Mouse (Mus musculus): ENCODE results near the gene Dctd. TPM values are rescaled to one million over a fixed set of nuclear protein-coding genes. Genes with fewer than 3 reads are reported as not detected.

Dctd gene
- polyA plus RNA-seq, 1 experiment from 2014 or later: 32.5 TPM

DNA sequence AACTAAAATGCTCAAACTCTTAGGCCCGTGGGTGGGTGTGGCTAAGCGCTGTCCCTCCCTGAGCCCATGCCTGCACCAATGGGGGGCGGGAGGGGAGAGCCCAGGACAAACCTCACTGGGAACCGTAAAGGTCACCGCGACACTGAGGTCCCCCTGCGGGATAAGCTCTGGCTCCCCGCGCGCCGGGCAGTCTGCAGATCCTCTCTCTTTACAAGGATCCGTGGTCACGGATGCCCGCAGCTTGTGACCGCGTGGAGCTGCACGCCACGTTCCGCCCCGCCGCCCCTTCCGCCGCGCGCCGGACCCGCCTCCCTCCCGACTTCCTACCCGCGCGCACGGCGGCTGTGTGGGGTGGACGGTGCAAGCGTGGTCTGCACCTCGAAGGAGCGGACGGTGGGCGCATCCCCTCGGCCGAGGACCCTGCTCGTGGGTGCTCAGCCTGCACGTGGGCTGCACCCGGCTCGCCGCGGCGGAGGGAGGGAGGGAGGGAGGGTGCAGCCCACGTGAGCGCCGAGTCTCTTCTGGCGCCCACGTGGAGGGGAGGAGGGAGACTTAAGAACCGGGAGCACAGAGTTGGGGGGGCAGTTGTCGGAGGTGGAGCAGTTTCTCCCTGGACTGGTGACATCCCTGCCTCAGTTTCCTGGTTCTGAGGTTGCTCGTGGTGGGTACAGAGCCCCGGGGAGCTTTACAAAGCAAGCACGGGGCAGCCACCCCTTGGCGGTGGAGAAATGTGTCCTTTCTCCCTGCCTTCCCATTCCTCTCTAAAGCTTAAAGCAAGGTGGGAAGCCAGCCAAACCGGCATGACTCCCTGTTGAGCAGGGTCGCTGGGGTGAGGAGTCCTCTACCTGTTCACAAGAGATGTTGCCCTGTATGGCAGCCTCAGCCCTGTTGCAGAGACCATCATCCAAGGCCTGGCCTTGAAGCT is 11.2 kb downstream of the Dctd start:
- Histone ChIP-seq H3K4me3 (peak overlapping the region; percentile 71), H3K36me3 (peaks cover 21% of the 10 kb centered on the region), H3K9ac (peak overlapping the region; percentile 81), H3K27ac (peak overlapping the region; percentile 78), H3K4me2 (peak overlapping the region; percentile 85), H3K4me1 (peaks cover 11% of the 10 kb centered on the region), H3K27me3 (no peaks in the 10 kb centered on the region), H3K9me3 (0 out of 2 replicates have a peak, but pooled peaks cover under 1% of the 10 kb centered on the region)
- peak; percentile 87 for ATAC-seq (ENCODE audit: insufficient number of reproducible peaks, insufficient read depth, low FRiP score, low TSS enrichment, low read depth)
- WGBS: under 1% methylated on average over 54 of the region's 61 CpGs

DNA sequence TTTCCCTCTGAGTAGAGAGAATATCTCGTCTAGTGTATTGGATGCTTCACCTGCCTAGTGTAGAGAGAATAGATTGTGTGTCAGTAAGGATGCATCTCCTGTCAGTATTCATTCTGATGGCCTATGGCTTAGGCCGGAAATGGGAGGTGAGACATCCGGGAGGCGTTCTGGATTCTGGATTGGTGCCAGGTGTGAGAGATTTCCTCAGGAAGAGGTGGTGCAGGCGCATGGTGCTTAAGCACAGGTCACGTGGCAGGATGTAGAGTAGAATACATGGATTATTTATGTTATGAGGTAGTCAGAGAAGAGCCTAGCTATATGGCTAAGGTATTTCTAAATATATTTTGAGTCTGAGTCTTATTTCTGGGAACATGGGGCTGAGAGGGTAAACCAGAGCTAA is 15.7 kb downstream of the Dctd start:
- Histone ChIP-seq H3K4me2 (no peak overlapping the region), H3K9me3 (peaks cover 14% of the 10 kb centered on the region), H3K36me3 (peaks cover 65% of the 10 kb centered on the region), H3K9ac (no peak overlapping the region), H3K27ac (no peak overlapping the region), H3K4me1 (peaks cover 5% of the 10 kb centered on the region), H3K27me3 (no peaks in the 10 kb centered on the region), H3K4me3 (no peak overlapping the region)
- WGBS: 76% methylated on average over 6 of the region's 6 CpGs
- no peak for ATAC-seq (ENCODE audit: insufficient number of reproducible peaks, insufficient read depth, low FRiP score, low TSS enrichment, low read depth)

DNA sequence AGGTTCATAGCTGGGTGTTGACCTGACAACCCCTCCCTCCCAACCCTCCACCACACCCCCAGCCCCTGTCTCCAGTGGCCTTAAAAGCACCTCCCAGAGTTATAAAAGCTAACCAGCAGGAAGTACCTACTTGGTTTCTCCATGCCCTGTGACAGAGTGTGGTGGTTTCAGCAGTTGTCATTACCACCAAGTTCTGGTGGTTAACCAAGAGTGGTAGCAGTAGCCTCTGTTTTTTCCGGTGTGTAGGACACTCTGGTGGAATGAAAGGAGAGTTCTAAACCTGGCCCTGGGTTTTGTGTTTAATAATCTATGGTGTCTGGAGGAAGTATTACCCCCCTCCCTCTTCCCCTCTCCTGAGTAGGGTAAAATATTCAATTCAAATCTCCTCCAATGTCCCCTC is 24.1 kb downstream of the Dctd start:
- H3K9ac ChIP-seq: no peak overlapping the region
- H3K4me1 ChIP-seq: no peaks in the 10 kb centered on the region
- ATAC-seq (ENCODE audit: insufficient number of reproducible peaks, insufficient read depth, low FRiP score, low TSS enrichment, low read depth): no peak
- H3K27ac ChIP-seq: no peak overlapping the region
- WGBS: 91% methylated on average over 1 of the region's 1 CpGs
- no peak overlapping the region for H3K4me2 ChIP-seq
- no peak overlapping the region for H3K4me3 ChIP-seq
- no peaks in the 10 kb centered on the region for H3K27me3 ChIP-seq
- H3K36me3 ChIP-seq: peaks cover 43% of the 10 kb centered on the region
- H3K9me3 ChIP-seq: peaks cover 14% of the 10 kb centered on the region

DNA sequence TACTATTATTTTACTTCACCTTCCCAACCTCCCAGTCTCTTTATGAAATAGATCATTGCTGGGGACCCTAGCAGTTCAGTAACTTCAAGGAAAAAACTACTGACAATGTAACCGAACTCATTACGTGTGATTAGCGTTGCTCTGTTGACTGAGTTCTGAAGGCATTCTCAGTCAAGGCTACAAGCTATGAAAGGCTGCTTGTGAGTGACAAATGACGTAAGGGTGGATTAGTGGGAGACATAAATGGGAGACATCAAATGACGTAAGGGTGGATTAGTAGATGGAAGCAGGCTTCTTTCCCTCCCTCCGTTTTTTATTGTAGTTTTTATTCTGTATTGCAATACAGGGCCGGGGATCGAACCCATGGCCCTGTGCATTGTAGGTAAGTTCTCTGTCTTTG is 26.0 kb downstream of the Dctd start:
- WGBS: 84% methylated on average over 8 of the region's 8 CpGs
- Histone ChIP-seq H3K36me3 (peaks cover 40% of the 10 kb centered on the region), H3K27ac (no peak overlapping the region), H3K4me3 (no peak overlapping the region), H3K9ac (no peak overlapping the region), H3K9me3 (no peaks in the 10 kb centered on the region), H3K27me3 (no peaks in the 10 kb centered on the region), H3K4me1 (no peaks in the 10 kb centered on the region), H3K4me2 (no peak overlapping the region)
- no peak for ATAC-seq (ENCODE audit: insufficient number of reproducible peaks, insufficient read depth, low FRiP score, low TSS enrichment, low read depth)

DNA sequence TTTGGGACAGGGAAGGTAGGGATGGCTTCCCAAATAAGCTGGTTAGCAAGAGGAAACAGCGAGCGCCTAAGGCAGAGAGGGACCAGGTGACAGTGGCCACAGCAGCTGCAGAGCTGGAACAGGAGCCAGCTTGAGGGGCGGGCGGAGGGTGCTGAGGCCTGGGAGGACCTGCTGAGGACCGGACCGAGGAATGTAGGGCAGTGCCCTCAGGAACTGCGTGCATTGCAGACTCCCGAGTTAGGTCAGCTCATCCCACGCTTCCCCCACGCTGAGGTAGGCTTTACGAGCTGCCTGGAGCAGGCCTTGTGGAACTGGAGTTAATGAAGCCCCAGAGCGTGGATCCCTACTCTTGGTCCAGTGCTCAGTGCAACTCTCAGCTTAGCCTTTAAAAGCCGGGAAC is 28.1 kb downstream of the Dctd start:
- Histone ChIP-seq H3K36me3 (peaks cover 41% of the 10 kb centered on the region), H3K4me2 (no peak overlapping the region), H3K4me1 (no peaks in the 10 kb centered on the region), H3K9me3 (no peaks in the 10 kb centered on the region), H3K27me3 (no peaks in the 10 kb centered on the region), H3K9ac (no peak overlapping the region), H3K4me3 (no peak overlapping the region), H3K27ac (no peak overlapping the region)
- 89% methylated on average over 13 of the region's 13 CpGs for WGBS
- no peak for ATAC-seq (ENCODE audit: insufficient number of reproducible peaks, insufficient read depth, low FRiP score, low TSS enrichment, low read depth)

DNA sequence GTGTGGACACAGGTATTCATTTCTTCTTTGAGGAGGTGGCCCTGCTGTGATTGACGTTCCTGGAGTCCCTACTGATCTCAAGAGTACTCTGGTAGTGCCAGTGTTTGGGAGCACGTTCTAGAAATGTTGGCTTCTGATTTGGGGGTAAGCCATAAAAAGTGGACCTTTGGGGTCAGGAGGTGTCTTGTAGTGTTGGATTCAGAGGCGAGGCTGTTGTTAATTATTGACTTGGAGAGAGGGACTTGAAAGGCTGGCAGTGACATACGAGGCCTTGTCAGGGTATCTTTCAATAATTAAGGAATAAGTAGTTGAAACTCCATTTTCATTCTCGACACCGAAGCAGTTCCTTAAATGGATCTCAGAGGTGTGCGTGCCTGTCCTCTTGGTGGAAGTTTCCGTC is 31.4 kb downstream of the Dctd start:
- Histone ChIP-seq H3K4me1 (no peaks in the 10 kb centered on the region), H3K9ac (no peak overlapping the region), H3K27me3 (no peaks in the 10 kb centered on the region), H3K36me3 (peaks cover 54% of the 10 kb centered on the region), H3K4me2 (no peak overlapping the region), H3K4me3 (no peak overlapping the region), H3K9me3 (no peaks in the 10 kb centered on the region), H3K27ac (no peak overlapping the region)
- no peak for ATAC-seq (ENCODE audit: insufficient number of reproducible peaks, insufficient read depth, low FRiP score, low TSS enrichment, low read depth)
- 81% methylated on average over 8 of the region's 8 CpGs for WGBS

GRCm38 (mm10) chr8:48133321-48133720 is 34.4 kb downstream of the Dctd start:
- 86% methylated on average over 5 of the region's 5 CpGs for WGBS
- peaks cover 52% of the 10 kb centered on the region for H3K36me3 ChIP-seq
- H3K27ac ChIP-seq: no peak overlapping the region
- H3K9ac ChIP-seq: no peak overlapping the region
- ATAC-seq (ENCODE audit: insufficient number of reproducible peaks, insufficient read depth, low FRiP score, low TSS enrichment, low read depth): no peak
- H3K9me3 ChIP-seq: no peaks in the 10 kb centered on the region
- H3K27me3 ChIP-seq: no peaks in the 10 kb centered on the region
- H3K4me3 ChIP-seq: no peak overlapping the region
- H3K4me2 ChIP-seq: no peak overlapping the region
- no peaks in the 10 kb centered on the region for H3K4me1 ChIP-seq

DNA sequence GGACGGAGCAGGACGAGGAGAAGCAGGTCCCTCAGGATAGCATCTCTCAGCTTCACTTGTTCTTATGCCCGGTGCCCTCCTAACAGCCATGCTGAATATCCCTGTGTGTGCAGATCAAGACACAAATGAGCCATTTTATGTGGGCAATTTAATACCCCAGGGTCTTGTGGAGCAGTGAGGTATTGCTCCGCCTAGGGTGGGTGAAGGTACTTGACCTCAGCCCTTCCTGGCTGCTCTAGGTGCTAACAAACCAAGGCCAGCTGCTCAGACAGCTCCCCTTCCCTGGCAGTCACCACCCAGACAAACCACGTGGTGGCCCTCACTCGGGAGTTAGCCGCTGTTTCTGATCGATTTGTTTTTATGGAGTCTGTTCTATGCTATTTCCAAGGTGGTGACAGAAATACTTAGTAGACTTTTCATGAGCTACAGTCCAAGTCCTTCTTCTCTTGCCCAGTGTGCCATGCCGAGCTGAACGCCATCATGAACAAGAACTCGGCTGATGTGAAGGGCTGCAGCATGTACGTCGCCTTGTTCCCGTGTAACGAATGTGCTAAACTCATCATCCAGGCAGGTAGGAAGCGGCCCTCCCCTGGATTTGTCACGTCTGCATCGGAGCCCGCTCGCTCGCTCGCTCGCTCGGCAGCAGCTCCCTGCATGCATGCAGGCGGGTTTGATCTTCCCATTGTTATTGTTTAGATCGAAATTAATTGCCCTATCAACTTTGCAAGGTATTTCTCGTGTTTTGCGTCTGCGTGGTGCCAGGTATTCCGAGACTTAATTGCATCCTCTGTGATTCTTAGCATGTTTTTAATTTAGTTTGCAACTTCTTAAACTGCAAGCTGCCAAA is 38.1 kb downstream of the Dctd start:
- peaks cover 42% of the 10 kb centered on the region for H3K36me3 ChIP-seq
- H3K27ac ChIP-seq: no peak overlapping the region
- H3K4me2 ChIP-seq: no peak overlapping the region
- no peak overlapping the region for H3K9ac ChIP-seq
- 86% methylated on average over 30 of the region's 30 CpGs for WGBS
- no peaks in the 10 kb centered on the region for H3K27me3 ChIP-seq
- H3K4me1 ChIP-seq: peaks cover 24% of the 10 kb centered on the region
- H3K9me3 ChIP-seq: no peaks in the 10 kb centered on the region
- H3K4me3 ChIP-seq: no peak overlapping the region
- ATAC-seq (ENCODE audit: insufficient number of reproducible peaks, insufficient read depth, low FRiP score, low TSS enrichment, low read depth): no peak

DNA sequence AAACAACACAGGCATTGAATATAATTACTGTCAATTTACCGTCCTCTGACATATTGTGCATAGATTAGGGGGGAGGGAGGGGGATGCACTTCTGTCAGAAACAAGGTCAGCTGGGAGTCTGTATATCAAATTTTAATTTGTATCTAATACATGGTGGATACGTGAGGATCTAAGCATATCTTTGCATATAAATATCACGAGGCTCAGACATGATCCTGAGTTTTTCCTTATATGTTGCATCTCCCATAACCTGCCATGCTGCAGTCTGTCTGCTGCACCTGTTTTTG is 38.7 kb downstream of the Dctd start:
- no peak overlapping the region for H3K4me2 ChIP-seq
- no peaks in the 10 kb centered on the region for H3K9me3 ChIP-seq
- H3K27ac ChIP-seq: no peak overlapping the region
- H3K36me3 ChIP-seq: peaks cover 38% of the 10 kb centered on the region
- no peak overlapping the region for H3K9ac ChIP-seq
- H3K27me3 ChIP-seq: no peaks in the 10 kb centered on the region
- WGBS: 82% methylated on average over 3 of the region's 3 CpGs
- no peak for ATAC-seq (ENCODE audit: insufficient number of reproducible peaks, insufficient read depth, low FRiP score, low TSS enrichment, low read depth)
- no peak overlapping the region for H3K4me3 ChIP-seq
- peaks cover 24% of the 10 kb centered on the region for H3K4me1 ChIP-seq

DNA sequence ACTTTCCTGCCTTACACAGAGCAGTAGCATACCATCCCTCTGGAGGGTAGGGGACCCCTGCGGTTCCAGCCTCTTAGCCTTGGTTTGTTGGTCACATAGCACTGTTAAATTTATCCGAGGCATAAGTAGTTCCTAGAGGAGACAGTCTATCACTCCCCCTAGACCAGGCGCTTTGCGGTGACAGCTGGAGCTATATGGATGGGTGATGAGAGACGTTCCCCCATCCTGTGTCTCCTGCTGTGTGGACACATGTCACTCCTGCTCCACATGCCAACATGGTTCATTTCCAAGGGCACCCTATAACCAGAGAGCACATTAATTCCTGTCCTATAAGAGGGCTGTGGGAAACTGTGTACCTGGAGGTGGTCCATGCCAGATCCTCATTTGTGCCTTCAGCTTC is 42.1 kb downstream of the Dctd start:
- Histone ChIP-seq H3K27me3 (no peaks in the 10 kb centered on the region), H3K9me3 (no peaks in the 10 kb centered on the region), H3K4me2 (no peak overlapping the region), H3K27ac (no peak overlapping the region), H3K4me1 (peaks cover 28% of the 10 kb centered on the region), H3K36me3 (peaks cover 30% of the 10 kb centered on the region), H3K9ac (no peak overlapping the region), H3K4me3 (no peak overlapping the region)
- no peak for ATAC-seq (ENCODE audit: insufficient number of reproducible peaks, insufficient read depth, low FRiP score, low TSS enrichment, low read depth)
- WGBS: 78% methylated on average over 5 of the region's 5 CpGs

GRCm38 (mm10) chr8:48145766-48146165 is 46.9 kb downstream of the Dctd start:
- peaks cover 11% of the 10 kb centered on the region; the same call in 1 of the 2 replicates for H3K9me3 ChIP-seq
- peaks cover 16% of the 10 kb centered on the region for H3K36me3 ChIP-seq
- no peak overlapping the region for H3K4me2 ChIP-seq
- ATAC-seq (ENCODE audit: insufficient number of reproducible peaks, insufficient read depth, low FRiP score, low TSS enrichment, low read depth): no peak
- no peak overlapping the region for H3K4me3 ChIP-seq
- 81% methylated on average over 5 of the region's 5 CpGs for WGBS
- H3K9ac ChIP-seq: no peak overlapping the region
- H3K27me3 ChIP-seq: no peaks in the 10 kb centered on the region
- H3K27ac ChIP-seq: no peak overlapping the region
- peaks cover 15% of the 10 kb centered on the region for H3K4me1 ChIP-seq

DNA sequence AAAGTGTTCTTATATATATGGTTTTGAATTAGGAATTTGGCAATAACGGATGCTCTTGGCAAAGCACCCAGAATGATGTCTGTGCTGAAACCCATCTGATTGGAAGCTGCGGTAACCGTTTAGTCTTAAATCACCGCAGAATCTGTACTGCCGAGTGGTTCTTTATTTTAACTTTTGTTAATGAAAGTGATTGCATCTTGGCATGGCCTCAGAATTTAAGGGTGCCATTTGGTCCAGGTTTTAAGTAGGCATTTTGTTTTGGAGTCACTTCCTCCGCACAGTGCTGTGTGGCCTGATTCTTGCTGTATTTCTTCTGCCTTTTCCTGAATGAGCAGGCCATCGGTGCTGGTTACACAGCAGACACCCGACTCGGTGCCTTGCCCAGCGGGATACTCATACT is 47.6 kb downstream of the Dctd start:
- peaks cover 11% of the 10 kb centered on the region; the same call in 1 of the 2 replicates for H3K9me3 ChIP-seq
- no peak overlapping the region for H3K4me2 ChIP-seq
- peak overlapping the region; percentile 34; the same call in 1 of the 2 replicates for H3K27ac ChIP-seq
- ATAC-seq (ENCODE audit: insufficient number of reproducible peaks, insufficient read depth, low FRiP score, low TSS enrichment, low read depth): no peak
- peaks cover 10% of the 10 kb centered on the region for H3K4me1 ChIP-seq
- H3K27me3 ChIP-seq: no peaks in the 10 kb centered on the region
- 74% methylated on average over 10 of the region's 10 CpGs for WGBS
- H3K4me3 ChIP-seq: no peak overlapping the region
- no peak overlapping the region for H3K9ac ChIP-seq
- peaks cover 15% of the 10 kb centered on the region for H3K36me3 ChIP-seq

All from embryonic facial prominence, embryonic 13.5 days (tissue).